Mouse (Mus musculus): Measurements from ENCODE around the gene Neurod6. TPM values are rescaled to one million over a fixed set of nuclear protein-coding genes. Genes with fewer than 3 reads are reported as not detected.
A peak's percentile ranks its signal among the peaks of the same experiment; 100 is the strongest.

The Neurod6 gene
- polyA plus RNA-seq, 1 experiment from 2014 or later = not detected

GRCm38 (mm10) chr6:55676663-55677311 lies 4.3 kb downstream of the Neurod6 start:
- 2% methylated on average over 27 of the region's 27 CpGs for WGBS
- no peaks in the 10 kb centered on the region for H3K9me3 ChIP-seq (replicated peaks)
- H3K4me3 ChIP-seq (replicated peaks) = peak overlapping the region; percentile 28
- H3K4me1 ChIP-seq = peaks cover 8% of the 10 kb centered on the region
- peaks cover 34% of the 10 kb centered on the region for H3K27me3 ChIP-seq
- H3K27ac ChIP-seq = no peak overlapping the region
- peak overlapping the region; percentile 62 for H3K4me2 ChIP-seq
- ATAC-seq (replicated peaks; ENCODE audit: low FRiP score) = peak; percentile 88
- H3K9ac ChIP-seq = no peak overlapping the region
- no peaks in the 10 kb centered on the region for H3K36me3 ChIP-seq

GRCm38 (mm10) chr6:55676141-55676662 lies 4.9 kb downstream of the Neurod6 start:
- no peaks in the 10 kb centered on the region for H3K9me3 ChIP-seq (replicated peaks)
- H3K4me3 ChIP-seq (replicated peaks) = no peak overlapping the region
- H3K4me1 ChIP-seq = peaks cover 8% of the 10 kb centered on the region
- H3K9ac ChIP-seq = no peak overlapping the region
- no peaks in the 10 kb centered on the region for H3K36me3 ChIP-seq
- H3K27me3 ChIP-seq = peaks cover 28% of the 10 kb centered on the region
- WGBS = 62% methylated on average over 6 of the region's 6 CpGs
- ATAC-seq (replicated peaks; ENCODE audit: low FRiP score) = no peak
- peak overlapping the region; percentile 62; the same call in 1 of the 2 replicates for H3K4me2 ChIP-seq
- no peak overlapping the region for H3K27ac ChIP-seq

- Histone ChIP-seq H3K27ac (no peak overlapping the region), H3K4me2 (no peak overlapping the region), H3K4me3 (replicated peaks) (no peak overlapping the region), H3K4me1 (no peaks in the 10 kb centered on the region), H3K36me3 (no peaks in the 10 kb centered on the region), H3K9me3 (replicated peaks) (no peaks in the 10 kb centered on the region), H3K9ac (no peak overlapping the region), H3K27me3 (no peaks in the 10 kb centered on the region)
- ATAC-seq (replicated peaks; ENCODE audit: low FRiP score) = no peak
- WGBS = 78% methylated on average over 3 of the region's 3 CpGs
These were observed 13.3 kb downstream of the Neurod6 start for GRCm38 (mm10) chr6:55667801-55668200.

GRCm38 (mm10) chr6:55661126-55661915 lies 19.7 kb downstream of the Neurod6 start:
- H3K36me3 ChIP-seq = no peaks in the 10 kb centered on the region
- no peak overlapping the region for H3K4me2 ChIP-seq
- no peaks in the 10 kb centered on the region for H3K4me1 ChIP-seq
- no peak overlapping the region for H3K9ac ChIP-seq
- ATAC-seq (replicated peaks; ENCODE audit: low FRiP score) = no peak
- WGBS = 58% methylated on average over 5 of the region's 5 CpGs
- no peak overlapping the region for H3K27ac ChIP-seq
- no peaks in the 10 kb centered on the region for H3K9me3 ChIP-seq (replicated peaks)
- no peak overlapping the region for H3K4me3 ChIP-seq (replicated peaks)
- no peaks in the 10 kb centered on the region for H3K27me3 ChIP-seq

GRCm38 (mm10) chr6:55649996-55650395 lies 31.1 kb downstream of the Neurod6 start:
- H3K27ac ChIP-seq = no peak overlapping the region
- ATAC-seq (replicated peaks; ENCODE audit: low FRiP score) = no peak
- no peak overlapping the region for H3K4me2 ChIP-seq
- H3K4me3 ChIP-seq (replicated peaks) = no peak overlapping the region
- no peaks in the 10 kb centered on the region for H3K27me3 ChIP-seq
- H3K4me1 ChIP-seq = 0 out of 2 replicates have a peak, but pooled peaks cover 3% of the 10 kb centered on the region
- no peaks in the 10 kb centered on the region for H3K36me3 ChIP-seq
- WGBS = 64% methylated on average over 3 of the region's 3 CpGs
- H3K9ac ChIP-seq = no peak overlapping the region
- no peaks in the 10 kb centered on the region for H3K9me3 ChIP-seq (replicated peaks)

GRCm38 (mm10) chr6:55649581-55649980 lies 31.5 kb downstream of the Neurod6 start:
- ATAC-seq (replicated peaks; ENCODE audit: low FRiP score) = no peak
- H3K4me3 ChIP-seq (replicated peaks) = no peak overlapping the region
- no peaks in the 10 kb centered on the region for H3K36me3 ChIP-seq
- no peak overlapping the region for H3K27ac ChIP-seq
- no peaks in the 10 kb centered on the region for H3K9me3 ChIP-seq (replicated peaks)
- H3K27me3 ChIP-seq = no peaks in the 10 kb centered on the region
- 0 out of 2 replicates have a peak, but pooled peaks cover 3% of the 10 kb centered on the region for H3K4me1 ChIP-seq
- no peak overlapping the region for H3K9ac ChIP-seq
- H3K4me2 ChIP-seq = no peak overlapping the region
- 73% methylated on average over 8 of the region's 8 CpGs for WGBS

GRCm38 (mm10) chr6:55648886-55649285 lies 32.2 kb downstream of the Neurod6 start:
- Histone ChIP-seq H3K27ac (no peak overlapping the region), H3K4me3 (replicated peaks) (no peak overlapping the region), H3K4me2 (no peak overlapping the region), H3K9ac (no peak overlapping the region), H3K36me3 (no peaks in the 10 kb centered on the region), H3K9me3 (replicated peaks) (no peaks in the 10 kb centered on the region), H3K27me3 (no peaks in the 10 kb centered on the region), H3K4me1 (0 out of 2 replicates have a peak, but pooled peaks cover 3% of the 10 kb centered on the region)
- WGBS = 31% methylated on average over 3 of the region's 3 CpGs
- ATAC-seq (replicated peaks; ENCODE audit: low FRiP score) = 0 out of 2 replicates have a peak, but pooled peaks have one; percentile 43

- 76% methylated on average over 8 of the region's 8 CpGs for WGBS
- Histone ChIP-seq H3K4me2 (no peak overlapping the region), H3K9me3 (replicated peaks) (no peaks in the 10 kb centered on the region), H3K4me3 (replicated peaks) (no peak overlapping the region), H3K27me3 (no peaks in the 10 kb centered on the region), H3K9ac (no peak overlapping the region), H3K4me1 (0 out of 2 replicates have a peak, but pooled peaks cover 3% of the 10 kb centered on the region), H3K27ac (no peak overlapping the region), H3K36me3 (no peaks in the 10 kb centered on the region)
- ATAC-seq (replicated peaks; ENCODE audit: low FRiP score) = no peak
These were observed 33.2 kb downstream of the Neurod6 start for GRCm38 (mm10) chr6:55647771-55648280.

GRCm38 (mm10) chr6:55646824-55647560 lies 34.1 kb downstream of the Neurod6 start:
- Histone ChIP-seq H3K9ac (no peak overlapping the region), H3K9me3 (replicated peaks) (no peaks in the 10 kb centered on the region), H3K4me3 (replicated peaks) (no peak overlapping the region), H3K36me3 (no peaks in the 10 kb centered on the region), H3K27ac (no peak overlapping the region), H3K4me1 (0 out of 2 replicates have a peak, but pooled peaks cover 3% of the 10 kb centered on the region), H3K27me3 (no peaks in the 10 kb centered on the region), H3K4me2 (no peak overlapping the region)
- WGBS = 43% methylated on average over 9 of the region's 9 CpGs
- ATAC-seq (replicated peaks; ENCODE audit: low FRiP score) = no peak

GRCm38 (mm10) chr6:55646111-55646823 lies 34.8 kb downstream of the Neurod6 start:
- no peak overlapping the region for H3K4me3 ChIP-seq (replicated peaks)
- no peaks in the 10 kb centered on the region for H3K9me3 ChIP-seq (replicated peaks)
- H3K4me2 ChIP-seq = no peak overlapping the region
- no peak for ATAC-seq (replicated peaks; ENCODE audit: low FRiP score)
- 0 out of 2 replicates have a peak, but pooled peaks cover 3% of the 10 kb centered on the region for H3K4me1 ChIP-seq
- H3K36me3 ChIP-seq = no peaks in the 10 kb centered on the region
- no peak overlapping the region for H3K27ac ChIP-seq
- no peaks in the 10 kb centered on the region for H3K27me3 ChIP-seq
- H3K9ac ChIP-seq = no peak overlapping the region
- WGBS = 81% methylated on average over 14 of the region's 14 CpGs

- no peaks in the 10 kb centered on the region for H3K36me3 ChIP-seq
- no peaks in the 10 kb centered on the region for H3K27me3 ChIP-seq
- ATAC-seq (replicated peaks; ENCODE audit: low FRiP score) = no peak
- 64% methylated on average over 1 of the region's 1 CpGs for WGBS
- H3K4me3 ChIP-seq (replicated peaks) = no peak overlapping the region
- no peak overlapping the region for H3K9ac ChIP-seq
- H3K4me1 ChIP-seq = no peaks in the 10 kb centered on the region
- H3K27ac ChIP-seq = no peak overlapping the region
- H3K4me2 ChIP-seq = no peak overlapping the region
- no peaks in the 10 kb centered on the region for H3K9me3 ChIP-seq (replicated peaks)
These were observed 46.4 kb downstream of the Neurod6 start for GRCm38 (mm10) chr6:55634662-55635061.
